Mouse (Mus musculus) heart, embryonic 10.5 days (tissue): Measurements from ENCODE around the gene Rpl23. TPM values are rescaled to one million over a fixed set of nuclear protein-coding genes. Genes with fewer than 3 reads are reported as not detected.
A peak's percentile ranks its signal among the peaks of the same experiment; 100 is the strongest.

Experiments used
- DNase-seq: peaks from one replicate; pipeline ENCODE4 v3.0.0-alpha.2; 2017; ENCODE audit warnings: low spot score
- H3K27ac ChIP-seq: fragments of 300-500 bp; sonication (generic); 2 replicates; pipeline ENCODE4 v1.5.1; 2016; ENCODE audit warnings: mild to moderate bottlenecking
- H3K27me3 ChIP-seq: fragments of 300-500 bp; sonication (generic); 2 replicates; pipeline ENCODE4 v1.6.1; 2016; ENCODE audit warnings: mild to moderate bottlenecking; ENCODE audit not compliant: poor library complexity, insufficient read depth, severe bottlenecking
- H3K36me3 ChIP-seq: fragments of 300-500 bp; sonication (generic); 2 replicates; pipeline ENCODE4 v1.6.1; 2016; ENCODE audit warnings: mild to moderate bottlenecking, moderate library complexity
- H3K4me1 ChIP-seq: fragments of 300-500 bp; sonication (generic); 2 replicates; pipeline ENCODE4 v1.6.1; 2016; ENCODE audit warnings: mild to moderate bottlenecking
- H3K4me3 ChIP-seq: fragments of 300-500 bp; sonication (generic); 2 replicates; pipeline ENCODE4 v1.5.1; 2016; ENCODE audit warnings: mild to moderate bottlenecking, moderate library complexity
- H3K9me3 ChIP-seq: fragments of 300-500 bp; sonication (generic); 2 replicates; pipeline ENCODE4 v1.6.1; 2016; ENCODE audit warnings: mild to moderate bottlenecking, moderate library complexity
- WGBS: fragments of 180-500 bp; shearing (Covaris S2); methylation state at CpG from one replicate; pipeline ENCODE4 v1.1.7; 2016; 5-methylcytosine and 5-hydroxymethylcytosine counted together
- polyA plus RNA-seq: library from polyadenylated mRNA; unstranded; fragments of >200 nt; fragmentation: Nextera tagmentation; extraction: Ambion mirVana; gene quantifications from 2 replicates; pipeline ENCODE4 v1.2.1, GENCODE M21; 2016

The Rpl23 gene
- polyA plus RNA-seq, 1 experiment from 2014 or later, result 414 TPM

DNA sequence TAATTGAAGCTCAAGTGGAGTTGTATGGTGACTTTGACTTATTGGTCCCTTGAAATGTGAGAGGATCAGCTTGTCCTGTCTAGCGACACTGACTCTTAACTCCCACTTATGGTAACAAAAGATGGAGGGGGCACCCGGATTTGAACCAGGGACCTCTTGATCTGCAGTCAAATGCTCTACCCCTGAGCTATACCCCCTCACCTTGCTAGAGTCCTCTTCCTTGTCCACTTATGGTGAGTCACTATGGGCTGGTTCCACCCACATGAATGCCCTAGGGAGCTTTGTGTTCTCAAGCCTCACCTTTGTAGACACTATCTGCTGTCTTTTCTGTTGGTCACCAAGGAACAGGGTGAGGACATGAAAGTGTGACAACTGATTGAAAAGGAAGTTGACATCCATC is 12.5 kb downstream of the Rpl23 start:
- H3K4me3 ChIP-seq, result no peak overlapping the region
- no peak overlapping the region for H3K27ac ChIP-seq
- no peaks in the 10 kb centered on the region for H3K9me3 ChIP-seq
- WGBS, result 32% methylated on average over 2 of the region's 2 CpGs
- H3K36me3 ChIP-seq, result no peaks in the 10 kb centered on the region
- no peaks in the 10 kb centered on the region for H3K27me3 ChIP-seq
- no peak for DNase-seq
- H3K4me1 ChIP-seq, result peaks cover 12% of the 10 kb centered on the region

DNA sequence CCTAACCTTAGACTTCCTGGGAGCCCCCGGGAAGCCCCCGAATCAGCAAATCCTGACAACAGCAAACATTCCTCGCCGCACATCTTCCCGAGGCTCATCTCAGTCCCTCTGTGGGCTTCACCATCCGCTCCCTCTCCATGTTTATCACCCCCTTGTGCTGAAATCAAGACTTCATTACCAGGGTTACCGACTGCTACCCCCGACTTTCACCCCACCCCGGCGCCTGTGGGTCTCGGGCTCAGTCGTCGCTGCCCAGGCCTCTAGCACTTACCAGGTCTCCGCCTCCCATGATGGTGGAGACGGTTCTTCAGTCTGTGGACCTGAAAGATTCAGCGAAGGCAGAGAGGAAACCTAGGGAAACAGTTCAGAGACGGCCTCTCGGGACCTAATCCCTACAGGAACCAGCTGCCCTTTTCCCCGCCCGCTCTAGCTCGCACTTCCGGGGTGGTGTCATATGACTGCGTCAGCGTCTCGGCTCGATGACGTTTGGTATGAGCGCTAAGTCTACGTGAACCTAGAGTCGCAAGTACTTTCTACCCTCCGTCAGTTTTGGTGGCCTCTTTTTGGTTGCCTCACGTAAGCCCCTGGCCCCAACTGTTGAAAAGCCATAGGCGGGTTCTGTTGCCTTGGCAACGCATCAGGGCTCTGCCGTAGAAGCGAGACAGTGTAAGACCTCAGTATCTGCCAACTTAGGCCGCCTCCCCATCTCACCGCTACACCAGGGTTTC is 15.9 kb downstream of the Rpl23 start, which contains the start of gene Cwc25:
Gene Cwc25 (minus strand): TSS at position 403 of the 728 bp plus-strand sequence.
- under 1% methylated on average over 38 of the region's 38 CpGs for WGBS
- Histone ChIP-seq H3K27me3 (no peaks in the 10 kb centered on the region), H3K4me3 (peak within 1 kb of the TSS; percentile 95), H3K4me1 (peaks cover 12% of the 10 kb centered on the region), H3K9me3 (no peaks in the 10 kb centered on the region), H3K27ac (peak within 1 kb of the TSS; percentile 94), H3K36me3 (peaks cover 33% of the 10 kb centered on the region)
- DNase-seq, result peak; percentile 97

DNA sequence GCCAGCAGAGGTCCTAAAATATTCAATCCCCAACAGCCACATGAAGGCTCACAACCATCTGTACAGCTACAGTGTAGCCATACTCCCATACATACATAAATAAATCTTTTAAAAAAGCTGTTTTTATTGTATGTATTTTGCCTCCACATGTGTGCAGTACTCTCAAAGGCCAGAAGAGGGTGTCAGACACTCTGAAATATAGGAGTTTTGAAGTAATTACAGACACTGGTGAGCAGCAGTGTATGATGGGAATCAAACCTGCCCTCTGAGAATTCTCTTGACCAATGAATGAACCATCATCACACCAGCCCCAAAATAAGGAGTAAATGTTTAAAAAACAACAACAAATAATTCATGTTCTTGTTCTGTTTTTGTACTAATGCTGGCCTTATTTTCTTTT is 20.6 kb downstream of the Rpl23 start:
- H3K27ac ChIP-seq, result no peak overlapping the region
- no peaks in the 10 kb centered on the region for H3K27me3 ChIP-seq
- H3K4me3 ChIP-seq, result no peak overlapping the region
- peaks cover 12% of the 10 kb centered on the region for H3K4me1 ChIP-seq
- peaks cover 73% of the 10 kb centered on the region for H3K36me3 ChIP-seq
- H3K9me3 ChIP-seq, result no peaks in the 10 kb centered on the region
- no peak for DNase-seq

DNA sequence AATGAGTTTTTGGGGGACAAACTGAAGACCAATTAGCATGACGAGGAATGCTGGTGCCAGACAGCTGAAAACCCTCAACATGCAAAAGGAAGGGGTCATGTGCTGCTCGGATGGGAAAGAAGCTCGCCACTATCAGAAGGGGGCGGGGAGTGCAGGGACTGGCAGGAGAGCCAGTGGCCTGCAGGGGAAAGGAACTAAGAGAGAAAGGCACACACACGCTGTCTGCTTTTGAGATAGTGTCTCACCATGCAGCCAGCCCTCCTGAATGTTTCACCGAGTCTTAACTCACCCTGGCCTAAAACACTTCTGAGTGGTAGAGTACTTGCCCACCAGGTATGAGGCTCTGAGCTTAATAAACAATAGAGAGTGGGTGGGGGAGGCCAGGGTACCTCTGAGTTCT is 23.3 kb downstream of the Rpl23 start:
- Histone ChIP-seq H3K27me3 (no peaks in the 10 kb centered on the region), H3K27ac (no peak overlapping the region), H3K9me3 (no peaks in the 10 kb centered on the region), H3K4me3 (no peak overlapping the region), H3K36me3 (peaks cover 87% of the 10 kb centered on the region), H3K4me1 (no peaks in the 10 kb centered on the region)
- WGBS, result 73% methylated on average over 6 of the region's 6 CpGs
- DNase-seq, result no peak

DNA sequence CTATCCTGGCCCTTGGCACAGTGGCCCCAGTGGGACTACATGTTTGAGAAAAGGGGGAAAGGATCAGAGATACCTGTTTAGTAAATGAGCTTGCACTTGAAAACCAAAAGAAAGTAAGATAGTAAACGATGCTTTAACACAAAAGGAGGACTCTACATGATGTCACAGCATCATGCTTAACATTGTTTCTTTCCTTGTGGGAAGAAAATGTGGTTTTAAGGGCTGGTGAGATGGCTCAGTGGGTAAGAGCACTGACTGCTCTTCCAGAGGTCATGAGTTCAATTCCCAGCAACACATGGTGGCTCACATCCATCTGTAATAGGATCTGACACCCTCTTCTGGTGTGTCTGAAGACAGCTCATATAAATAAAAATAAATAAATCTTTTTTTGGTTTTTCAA is 24.1 kb downstream of the Rpl23 start:
- Histone ChIP-seq H3K36me3 (peaks cover 88% of the 10 kb centered on the region), H3K9me3 (no peaks in the 10 kb centered on the region), H3K27ac (no peak overlapping the region), H3K27me3 (no peaks in the 10 kb centered on the region), H3K4me3 (no peak overlapping the region), H3K4me1 (no peaks in the 10 kb centered on the region)
- WGBS, result 87% methylated on average over 1 of the region's 1 CpGs
- no peak for DNase-seq

DNA sequence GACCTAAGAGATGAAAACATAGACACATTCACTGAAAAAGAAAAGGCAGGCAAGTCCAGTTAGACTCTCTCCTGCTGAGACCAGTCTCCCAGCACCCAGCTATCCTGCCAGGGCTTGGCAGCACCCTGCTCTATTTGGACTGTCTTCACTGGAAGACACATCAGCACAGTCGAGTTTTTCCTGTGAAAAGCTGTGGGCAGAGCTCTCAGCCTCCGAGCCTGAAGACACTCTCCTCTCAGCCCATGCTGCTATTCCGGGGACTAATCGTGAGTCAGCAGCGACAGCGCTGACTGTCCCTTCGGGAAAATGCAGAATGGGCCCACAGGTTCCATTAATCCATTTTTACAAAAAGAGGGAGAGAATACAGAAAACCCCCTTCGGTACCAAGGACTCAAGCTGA is 29.0 kb downstream of the Rpl23 start:
- H3K27ac ChIP-seq, result no peak overlapping the region
- no peaks in the 10 kb centered on the region for H3K27me3 ChIP-seq
- no peaks in the 10 kb centered on the region for H3K4me1 ChIP-seq
- no peak for DNase-seq
- WGBS, result 92% methylated on average over 8 of the region's 8 CpGs
- H3K36me3 ChIP-seq, result peaks cover 90% of the 10 kb centered on the region
- no peak overlapping the region for H3K4me3 ChIP-seq
- H3K9me3 ChIP-seq, result no peaks in the 10 kb centered on the region

DNA sequence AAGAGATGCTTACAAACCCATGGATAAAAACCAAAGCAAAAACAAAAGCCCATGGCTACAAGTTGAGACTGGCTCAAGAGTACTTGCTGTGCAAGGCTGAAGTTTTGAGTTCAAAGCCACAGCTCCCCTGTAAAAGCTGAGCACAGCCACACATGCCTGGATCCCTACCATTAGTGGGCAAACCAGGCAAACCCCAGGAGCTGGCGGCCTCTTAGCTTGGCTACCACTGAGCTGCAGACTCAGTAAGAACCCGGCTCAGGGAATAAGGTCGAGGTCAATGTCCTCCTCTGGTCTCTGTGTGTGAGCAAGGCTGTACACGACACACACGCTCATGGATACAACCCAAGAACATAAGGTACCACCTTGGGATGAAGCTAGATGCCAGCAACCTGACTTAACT is 33.7 kb downstream of the Rpl23 start:
- no peak for DNase-seq
- H3K27ac ChIP-seq, result no peak overlapping the region
- WGBS, result 88% methylated on average over 5 of the region's 5 CpGs
- H3K4me1 ChIP-seq, result peaks cover 8% of the 10 kb centered on the region
- H3K36me3 ChIP-seq, result peaks cover 70% of the 10 kb centered on the region
- no peaks in the 10 kb centered on the region for H3K27me3 ChIP-seq
- no peaks in the 10 kb centered on the region for H3K9me3 ChIP-seq
- H3K4me3 ChIP-seq, result no peak overlapping the region

DNA sequence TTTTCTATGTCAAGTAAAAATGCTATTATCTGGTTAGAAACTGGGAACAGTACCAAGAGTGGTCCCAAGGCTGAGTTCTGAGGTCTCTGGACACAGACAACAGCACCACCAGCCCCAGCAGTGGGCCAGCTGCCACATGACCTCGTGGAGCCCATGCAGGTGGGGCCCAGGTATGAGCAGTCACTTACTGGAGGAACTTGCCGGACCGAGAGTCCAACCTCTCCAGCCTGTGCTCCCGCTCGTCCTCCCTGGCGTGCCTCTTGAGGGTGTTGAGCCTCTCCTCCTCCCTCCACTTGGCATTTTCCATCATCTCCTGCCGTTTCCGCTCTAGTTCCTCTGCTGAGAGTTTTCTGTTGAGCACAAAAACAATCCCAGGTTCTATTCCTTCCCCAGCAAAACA is 34.5 kb downstream of the Rpl23 start:
- WGBS, result 87% methylated on average over 8 of the region's 8 CpGs
- Histone ChIP-seq H3K27me3 (no peaks in the 10 kb centered on the region), H3K9me3 (no peaks in the 10 kb centered on the region), H3K27ac (no peak overlapping the region), H3K4me1 (peaks cover 15% of the 10 kb centered on the region), H3K36me3 (peaks cover 63% of the 10 kb centered on the region), H3K4me3 (no peak overlapping the region)
- DNase-seq, result no peak

DNA sequence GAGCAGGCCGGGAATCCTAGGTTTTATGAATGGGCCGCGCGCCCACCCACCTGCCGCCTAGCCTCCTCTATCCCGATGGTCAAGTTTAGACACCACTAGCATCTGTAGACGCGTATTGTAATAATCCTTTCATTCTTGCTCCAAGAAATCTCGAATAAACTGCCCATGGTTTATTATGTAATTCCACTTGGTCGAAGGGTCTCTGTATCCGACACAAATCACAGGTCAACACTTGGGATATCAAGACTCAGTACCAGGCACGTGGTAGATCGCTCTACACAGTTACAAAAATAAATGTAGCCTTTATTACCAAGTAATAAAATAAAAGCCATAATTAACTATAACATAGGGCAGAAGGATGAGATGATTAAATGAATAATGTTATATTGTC is 36.9 kb downstream of the Rpl23 start:
- Histone ChIP-seq H3K4me3 (peak overlapping the region; percentile 91), H3K9me3 (no peaks in the 10 kb centered on the region), H3K36me3 (peaks cover 40% of the 10 kb centered on the region), H3K27ac (peak overlapping the region; percentile 99; the same call in 1 of the 2 replicates), H3K27me3 (no peaks in the 10 kb centered on the region), H3K4me1 (peaks cover 24% of the 10 kb centered on the region)
- no peak for DNase-seq
- 11% methylated on average over 13 of the region's 13 CpGs for WGBS

DNA sequence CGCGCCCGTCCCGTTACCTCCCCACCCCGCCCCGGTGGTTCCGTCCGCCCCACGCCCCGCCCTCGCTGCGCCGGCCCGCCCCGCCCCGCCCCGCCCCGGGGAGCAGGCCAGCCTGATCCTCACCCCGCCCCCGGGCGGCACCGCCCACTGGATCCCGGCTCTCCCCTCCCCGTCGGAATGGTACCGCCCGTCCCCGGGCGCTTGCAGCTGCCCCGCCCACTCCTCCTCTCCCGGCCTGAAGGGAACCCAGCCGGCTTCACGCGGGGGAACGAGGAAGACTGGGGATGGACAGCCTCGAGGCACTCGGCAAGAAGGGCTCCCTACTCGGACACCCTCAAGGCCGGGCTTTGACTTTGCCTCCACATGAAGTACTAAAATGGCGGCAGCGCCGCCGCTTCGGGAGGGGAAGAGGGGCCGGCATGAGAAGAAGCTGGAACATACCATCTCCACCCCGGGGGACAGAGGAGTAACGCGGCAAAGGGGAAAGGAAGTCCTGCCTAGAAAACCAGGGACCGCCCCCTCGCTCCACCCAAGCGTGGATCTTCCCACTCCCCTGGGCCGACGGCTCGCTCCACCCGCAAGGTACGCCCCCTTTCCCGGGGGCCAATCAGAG is 37.4 kb downstream of the Rpl23 start:
- Histone ChIP-seq H3K4me3 (peak overlapping the region; percentile 91), H3K27me3 (no peaks in the 10 kb centered on the region), H3K4me1 (peaks cover 27% of the 10 kb centered on the region), H3K9me3 (no peaks in the 10 kb centered on the region), H3K27ac (peak overlapping the region; percentile 99), H3K36me3 (peaks cover 36% of the 10 kb centered on the region)
- 1% methylated on average over 39 of the region's 57 CpGs for WGBS
- DNase-seq, result peak; percentile 99

DNA sequence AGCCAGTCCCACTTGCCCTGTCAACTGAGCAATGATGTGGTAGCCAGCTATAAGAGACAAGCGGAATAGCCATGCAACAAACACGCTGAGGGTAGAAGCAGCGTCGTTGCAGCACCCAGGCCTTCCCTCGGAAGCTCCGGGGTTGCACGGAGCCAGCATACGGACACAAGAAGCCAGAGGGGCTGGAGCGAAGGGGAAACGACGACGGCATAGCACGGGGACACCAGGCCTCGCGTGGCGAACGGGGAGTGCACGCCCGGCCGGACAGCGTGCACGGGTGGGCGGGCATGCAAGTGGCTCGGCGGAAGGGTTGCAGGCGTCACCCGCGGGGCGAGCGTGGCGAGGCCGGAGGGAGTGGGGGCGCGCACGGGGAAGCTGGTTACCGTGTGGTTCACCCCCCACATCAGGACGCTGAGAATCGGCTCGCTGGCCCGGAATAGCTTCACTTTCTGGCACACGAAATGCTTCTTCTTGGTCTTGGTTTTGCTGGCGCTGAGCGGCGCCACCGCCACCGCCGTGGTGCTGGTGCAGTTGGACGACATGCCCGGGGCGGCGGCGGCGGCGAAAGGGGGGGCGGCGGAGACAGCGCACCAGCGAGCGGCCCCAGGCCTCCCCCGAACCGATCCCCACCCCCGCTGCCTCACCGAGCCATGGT is 38.0 kb downstream of the Rpl23 start, which contains the start of gene Pip4k2b:
Gene Pip4k2b (minus strand): TSS at position 642 of the 655 bp plus-strand sequence.
- H3K27me3 ChIP-seq, result no peaks in the 10 kb centered on the region
- peaks cover 30% of the 10 kb centered on the region for H3K36me3 ChIP-seq
- H3K27ac ChIP-seq, result peak within 1 kb of the TSS; percentile 99
- WGBS, result under 1% methylated on average over 62 of the region's 63 CpGs
- peaks cover 27% of the 10 kb centered on the region for H3K4me1 ChIP-seq
- H3K9me3 ChIP-seq, result no peaks in the 10 kb centered on the region
- no peak for DNase-seq
- peak within 1 kb of the TSS; percentile 91 for H3K4me3 ChIP-seq

DNA sequence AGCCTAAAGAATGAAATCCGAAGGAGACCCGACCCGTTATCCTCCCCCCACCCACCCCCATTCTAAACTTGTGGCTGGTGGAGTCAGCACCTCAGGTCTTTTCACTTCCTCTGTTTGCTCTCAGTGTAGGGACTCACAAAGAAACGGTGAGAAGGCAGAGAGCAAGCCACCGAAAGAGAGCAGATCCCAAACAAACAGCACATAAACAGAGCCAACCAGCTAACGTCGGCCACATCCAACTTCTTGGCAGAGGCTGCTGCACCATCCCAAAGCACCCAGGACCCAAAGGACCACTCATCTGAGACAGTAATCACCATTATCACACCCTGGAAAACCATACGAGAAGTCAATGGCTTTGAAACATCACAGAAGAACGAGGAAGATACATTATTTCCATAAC is 38.8 kb downstream of the Rpl23 start:
- no peaks in the 10 kb centered on the region for H3K9me3 ChIP-seq
- H3K36me3 ChIP-seq, result peaks cover 23% of the 10 kb centered on the region
- H3K27ac ChIP-seq, result 0 out of 2 replicates have a peak overlapping the region, but pooled peaks have one; percentile 42
- no peak for DNase-seq
- H3K27me3 ChIP-seq, result no peaks in the 10 kb centered on the region
- 40% methylated on average over 9 of the region's 9 CpGs for WGBS
- H3K4me1 ChIP-seq, result peaks cover 27% of the 10 kb centered on the region
- peak overlapping the region; percentile 91 for H3K4me3 ChIP-seq

DNA sequence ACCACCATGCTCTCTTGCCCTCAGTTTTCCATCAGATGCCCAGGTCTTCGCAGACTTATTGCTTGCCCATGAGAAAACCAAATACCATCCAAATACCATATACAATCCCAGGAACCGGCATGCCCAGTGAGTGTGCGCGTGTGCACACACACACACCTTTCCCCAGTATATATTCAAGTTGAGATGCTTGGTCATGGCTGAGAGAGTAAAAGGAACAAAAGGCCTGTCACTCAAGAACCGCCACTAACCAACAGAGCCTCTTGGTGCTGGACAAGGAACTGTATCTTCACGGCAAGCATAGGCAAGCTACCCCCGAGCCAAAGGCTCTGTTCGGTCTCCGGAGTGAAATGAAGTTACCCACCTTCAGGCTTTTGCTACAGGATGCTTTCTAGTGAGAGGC is 39.6 kb downstream of the Rpl23 start:
- no peaks in the 10 kb centered on the region for H3K9me3 ChIP-seq
- WGBS, result 86% methylated on average over 9 of the region's 9 CpGs
- no peak overlapping the region; the same call in 1 of the 2 replicates for H3K4me3 ChIP-seq
- H3K4me1 ChIP-seq, result peaks cover 27% of the 10 kb centered on the region
- H3K27ac ChIP-seq, result no peak overlapping the region
- DNase-seq, result no peak
- H3K27me3 ChIP-seq, result no peaks in the 10 kb centered on the region
- peaks cover 15% of the 10 kb centered on the region for H3K36me3 ChIP-seq
